19 mouse cellular contexts compared by ENCODE assay signal in genomic region chr3:52990041-52990737, GRCm38 (mm10). TPM values are rescaled to one million over a fixed set of nuclear protein-coding genes. Genes with fewer than 3 reads are reported as not detected.
DNase-seq lines count a peak whose midpoint lies in the region; ATAC-seq and TF ChIP-seq lines count a peak whose summit lies in the region.
"Had no signal": no experiment of that assay in that cellular context is flagged by ENCODE, and none has a peak within 500 bp of the region (broad histone marks: within the 10 kb centered on the region; RNA-seq: fewer than 3 reads in every experiment).

No protein-coding gene starts in this region.

- no peak for TF ChIP-seq CTCF in intestine, postnatal 0 days (IDR thresholded peaks at IDR 0.05; ENCODE audit: low read depth)

- intact Hi-C loops in heart, postnatal 36 days (cut with DNase I), result no loop called here

- DNase-seq in heart, embryonic 10.5 days (ENCODE audit: low spot score), result peak; percentile 54
- no peak for DNase-seq in heart, postnatal 36 days
- DNase-seq in neural tube, embryonic 10.5 days (ENCODE audit: extremely low spot score, low spot score), result peak; percentile 8
- peak; percentile 6 for DNase-seq in embryonic facial prominence, embryonic 10.5 days (ENCODE audit: low spot score)
- DNase-seq in naive thymus-derived CD4-positive, alpha-beta T cell, adult 2 months (ENCODE audit: low read depth), result peak; percentile 16
- DNase-seq: cerebellum, adult 18-20 months; embryo, embryonic 11 days; left cerebral cortex, postnatal 4 days; lung, postnatal 14 days; retina, postnatal 1 day; thymus, adult 18-20 months had no signal

- no peaks in the 10 kb centered on the region for H3K27me3 ChIP-seq in heart, embryonic 10.5 days (ENCODE audit: insufficient read depth, poor library complexity, severe bottlenecking)
- no peaks in the 10 kb centered on the region for H3K27me3 ChIP-seq in neural tube, embryonic 15.5 days (replicated peaks)
- H3K27me3 ChIP-seq in embryonic facial prominence, embryonic 10.5 days (replicated peaks; ENCODE audit: low read depth, poor library complexity, severe bottlenecking), result no peaks in the 10 kb centered on the region
- no peaks in the 10 kb centered on the region for H3K27me3 ChIP-seq in intestine, postnatal 0 days (replicated peaks; ENCODE audit: control insufficient read depth, insufficient read depth, low read length)
- H3K27me3 ChIP-seq: heart, embryonic 15.5 days; midbrain, embryonic 13.5 days; neural tube, embryonic 12.5 days had no signal

- H3K4me3 ChIP-seq in heart, embryonic 10.5 days, result no peak overlapping the region
- H3K4me3 ChIP-seq in neural tube, embryonic 15.5 days (replicated peaks), result no peak overlapping the region
- no peak overlapping the region for H3K4me3 ChIP-seq in embryonic facial prominence, embryonic 10.5 days
- no peak overlapping the region for H3K4me3 ChIP-seq in intestine, postnatal 0 days (ENCODE audit: low read depth, low read length)
- H3K4me3 ChIP-seq: heart, embryonic 15.5 days; midbrain, embryonic 13.5 days; neural tube, embryonic 12.5 days had no signal

- WGBS in heart, embryonic 10.5 days, result 72% methylated on average over 18 of the region's 18 CpGs
- 56% methylated on average over 18 of the region's 18 CpGs for WGBS in neural tube, embryonic 15.5 days
- WGBS in embryonic facial prominence, embryonic 10.5 days, result 71% methylated on average over 18 of the region's 18 CpGs
- WGBS in intestine, postnatal 0 days, result 70% methylated on average over 18 of the region's 18 CpGs

- no peak for ATAC-seq in neural tube, embryonic 15.5 days (ENCODE audit: low FRiP score)
- ATAC-seq in erythroid progenitor cell, adult 5-6 weeks (replicated peaks; ENCODE audit: low FRiP score, poor library complexity, severe bottlenecking), result no peak
- no peak for ATAC-seq in intestine, postnatal 0 days
- ATAC-seq: midbrain, embryonic 13.5 days had no signal

- H3K4me2 ChIP-seq in neural tube, embryonic 15.5 days, result no peak overlapping the region
- no peak overlapping the region for H3K4me2 ChIP-seq in intestine, postnatal 0 days (replicated peaks; ENCODE audit: low read depth)
- H3K4me2 ChIP-seq: heart, embryonic 15.5 days; hindbrain, embryonic 14.5 days; midbrain, embryonic 13.5 days; neural tube, embryonic 12.5 days had no signal

- no peak overlapping the region for H3K27ac ChIP-seq in heart, embryonic 10.5 days
- H3K27ac ChIP-seq in neural tube, embryonic 15.5 days (replicated peaks), result no peak overlapping the region
- no peak overlapping the region for H3K27ac ChIP-seq in embryonic facial prominence, embryonic 10.5 days (replicated peaks)
- H3K27ac ChIP-seq in intestine, postnatal 0 days (ENCODE audit: low read depth, low read length), result no peak overlapping the region
- H3K27ac ChIP-seq: heart, embryonic 15.5 days; hindbrain, embryonic 14.5 days; liver, embryonic 14.5 days; midbrain, embryonic 13.5 days; neural tube, embryonic 12.5 days had no signal

- H3K4me1 ChIP-seq in heart, embryonic 10.5 days, result peaks cover 4% of the 10 kb centered on the region; the same call in 1 of the 2 replicates
- no peaks in the 10 kb centered on the region for H3K4me1 ChIP-seq in neural tube, embryonic 15.5 days
- no peaks in the 10 kb centered on the region for H3K4me1 ChIP-seq in embryonic facial prominence, embryonic 10.5 days
- no peaks in the 10 kb centered on the region for H3K4me1 ChIP-seq in intestine, postnatal 0 days (replicated peaks; ENCODE audit: control insufficient read depth, insufficient read depth, low read length)
- H3K4me1 ChIP-seq: heart, embryonic 15.5 days; midbrain, embryonic 13.5 days; neural tube, embryonic 12.5 days had no signal

- H3K36me3 ChIP-seq in heart, embryonic 10.5 days, result peaks cover 82% of the 10 kb centered on the region
- H3K36me3 ChIP-seq in neural tube, embryonic 15.5 days, result peaks cover 60% of the 10 kb centered on the region
- peaks cover 84% of the 10 kb centered on the region for H3K36me3 ChIP-seq in embryonic facial prominence, embryonic 10.5 days (replicated peaks)
- H3K36me3 ChIP-seq in intestine, postnatal 0 days (ENCODE audit: control insufficient read depth, insufficient read depth), result peaks cover 64% of the 10 kb centered on the region

- no peak overlapping the region for H3K9ac ChIP-seq in neural tube, embryonic 15.5 days (replicated peaks)
- no peak overlapping the region for H3K9ac ChIP-seq in intestine, postnatal 0 days (ENCODE audit: low read depth, low read length)
- H3K9ac ChIP-seq: heart, embryonic 15.5 days; hindbrain, embryonic 14.5 days; liver, embryonic 14.5 days; midbrain, embryonic 13.5 days; neural tube, embryonic 12.5 days had no signal

- H3K9me3 ChIP-seq in heart, embryonic 10.5 days, result no peaks in the 10 kb centered on the region
- H3K9me3 ChIP-seq in neural tube, embryonic 15.5 days (replicated peaks), result no peaks in the 10 kb centered on the region
- no peaks in the 10 kb centered on the region for H3K9me3 ChIP-seq in embryonic facial prominence, embryonic 10.5 days
- H3K9me3 ChIP-seq in intestine, postnatal 0 days (ENCODE audit: control insufficient read depth), result no peaks in the 10 kb centered on the region
- H3K9me3 ChIP-seq: heart, embryonic 15.5 days; midbrain, embryonic 13.5 days; neural tube, embryonic 12.5 days had no signal

RNA-seq across cellular contexts. Expression of gene Cog6, which starts 26.8 kb away (rescaled TPM):
- polyA plus RNA-seq in heart, embryonic 10.5 days (2016; fragmentation: Nextera tagmentation; extraction: Ambion mirVana), result 45.0 and 57.7 TPM in 2 replicates
- total RNA-seq in heart, postnatal 36 days (2021), result 10 to 100 TPM; 54.1 to 55.3 TPM
- polyA plus RNA-seq in neural tube, embryonic 15.5 days (2015; fragmentation: Nextera tagmentation; extraction: Ambion mirVana), result 43.8 and 45.4 TPM in 2 replicates
- polyA plus RNA-seq in embryonic facial prominence, embryonic 10.5 days (2016; fragmentation: Nextera tagmentation; extraction: Ambion mirVana), result 37.1 and 39.7 TPM in 2 replicates
- 5.4 and 20.2 TPM in 2 replicates for total RNA-seq in erythroid progenitor cell, adult 5-6 weeks (2015; ENCODE audit: low replicate concordance)
- total RNA-seq in erythroid progenitor cell, adult 5-6 weeks (2017; ENCODE audit: low replicate concordance), result 4.0 and 10.7 TPM in 2 replicates
- 21.9 and 23.6 TPM in 2 replicates for polyA plus RNA-seq in intestine, postnatal 0 days (2015; fragmentation: Nextera tagmentation; extraction: Ambion mirVana)

RNA-seq across cellular contexts. Expression of gene Lhfp, which starts 51.1 kb away (rescaled TPM):
- polyA plus RNA-seq in heart, embryonic 10.5 days (2016; fragmentation: Nextera tagmentation; extraction: Ambion mirVana), result 50.8 and 65.4 TPM in 2 replicates
- 10 to 100 TPM; 48.1 to 57.9 TPM for total RNA-seq in heart, postnatal 36 days (2021)
- 51.9 and 53.6 TPM in 2 replicates for polyA plus RNA-seq in neural tube, embryonic 15.5 days (2015; fragmentation: Nextera tagmentation; extraction: Ambion mirVana)
- polyA plus RNA-seq in embryonic facial prominence, embryonic 10.5 days (2016; fragmentation: Nextera tagmentation; extraction: Ambion mirVana), result 20.6 and 26.1 TPM in 2 replicates
- total RNA-seq in erythroid progenitor cell, adult 5-6 weeks (2015; ENCODE audit: low replicate concordance), result 1.1 TPM in 1 of 2 replicates, not detected in the other
- total RNA-seq in erythroid progenitor cell, adult 5-6 weeks (2017; ENCODE audit: low replicate concordance), result 1.4 TPM in 1 of 2 replicates, not detected in the other
- 30.2 and 31.3 TPM in 2 replicates for polyA plus RNA-seq in intestine, postnatal 0 days (2015; fragmentation: Nextera tagmentation; extraction: Ambion mirVana)

Comparison
In these comparisons a context has a peak if more than half of its experiments do, and no peak if none do; other contexts are left out.
1. DNase-seq: peak in heart, embryonic 10.5 days (single experiment), neural tube, embryonic 10.5 days (single experiment), embryonic facial prominence, embryonic 10.5 days (single experiment) and naive thymus-derived CD4-positive, alpha-beta T cell, adult 2 months (single experiment); none in heart, postnatal 36 days (0 of 2).